Mouse (Mus musculus) neural tube, embryonic 13.5 days (tissue): Measurements from ENCODE around the gene Usp22. TPM values are rescaled to one million over a fixed set of nuclear protein-coding genes. Genes with fewer than 3 reads are reported as not detected.
A peak's percentile ranks its signal among the peaks of the same experiment; 100 is the strongest.

Source experiments
- ATAC-seq: fragments of 200-750 bp; cut with Nextera tagmentation; 2 replicates; pipeline ENCODE4 v1.8.0; 2017; ENCODE audit warnings: low read depth, mild to moderate bottlenecking, moderate TSS enrichment, moderate library complexity
- H3K27ac ChIP-seq: fragments of 300-500 bp; sonication (generic); replicated peaks from 2 replicates; pipeline ENCODE4 v1.5.1; 2015; ENCODE audit warnings: moderate library complexity, mild to moderate bottlenecking, inconsistent platforms
- H3K27me3 ChIP-seq: fragments of 300-500 bp; sonication (generic); 2 replicates; pipeline ENCODE4 v1.6.1; 2015; ENCODE audit warnings: mild to moderate bottlenecking, inconsistent platforms
- H3K36me3 ChIP-seq: fragments of 300-500 bp; sonication (generic); 2 replicates; pipeline ENCODE4 v1.6.1; 2015; ENCODE audit warnings: mild to moderate bottlenecking, inconsistent platforms
- H3K4me1 ChIP-seq: fragments of 300-500 bp; sonication (generic); replicated peaks from 2 replicates; pipeline ENCODE4 v1.6.1; 2015; ENCODE audit warnings: inconsistent platforms
- H3K4me2 ChIP-seq: fragments of 300-500 bp; sonication (generic); 2 replicates; pipeline ENCODE4 v1.6.1; 2015; ENCODE audit warnings: inconsistent platforms, mild to moderate bottlenecking, moderate library complexity
- H3K4me3 ChIP-seq: fragments of 300-500 bp; sonication (generic); 2 replicates; pipeline ENCODE4 v1.5.1; 2015; ENCODE audit warnings: mild to moderate bottlenecking, inconsistent platforms
- H3K9ac ChIP-seq: fragments of 300-500 bp; sonication (generic); 2 replicates; pipeline ENCODE4 v1.6.1; 2015; ENCODE audit warnings: moderate library complexity, mild to moderate bottlenecking, inconsistent platforms
- H3K9me3 ChIP-seq: fragments of 300-500 bp; sonication (generic); 2 replicates; pipeline ENCODE4 v1.6.1; 2016; ENCODE audit warnings: inconsistent platforms
- WGBS: fragments of 180-500 bp; shearing (Covaris S2); methylation state at CpG from one replicate; pipeline ENCODE4 v1.1.7; 2015; 5-methylcytosine and 5-hydroxymethylcytosine counted together
- polyA plus RNA-seq: library from polyadenylated mRNA; unstranded; fragments of >200 nt; fragmentation: Nextera tagmentation; extraction: Ambion mirVana; gene quantifications from 2 replicates; pipeline ENCODE4 v1.2.1, GENCODE M21; 2015

Usp22 gene
- 362 and 373 TPM in 2 replicates for polyA plus RNA-seq

- under 1% methylated on average over 69 of the region's 69 CpGs for WGBS
- peak; percentile 98 for ATAC-seq
These were observed at the start of gene Usp22 for GRCm38 (mm10) chr11:61174821-61175658. Usp22 (minus strand) TSS chr11:61175055.

GRCm38 (mm10) chr11:61224234-61224744 is 49.4 kb upstream of the Usp22 start:
- WGBS: 90% methylated on average over 6 of the region's 6 CpGs
- Histone ChIP-seq H3K27me3 (no peaks in the 10 kb centered on the region), H3K9ac (no peak overlapping the region), H3K9me3 (no peaks in the 10 kb centered on the region), H3K4me2 (no peak overlapping the region), H3K4me1 (no peaks in the 10 kb centered on the region), H3K27ac (no peak overlapping the region), H3K36me3 (no peaks in the 10 kb centered on the region), H3K4me3 (no peak overlapping the region)
- no peak for ATAC-seq

More at GRCm38 (mm10) chr11:61174821-61175658, at the start of gene Usp22:
- Histone ChIP-seq H3K4me2 (peak within 1 kb of the TSS; percentile 76), H3K27me3 (no peaks in the 10 kb centered on the region), H3K4me3 (peak within 1 kb of the TSS; percentile 100), H3K9ac (peak within 1 kb of the TSS; percentile 100), H3K9me3 (no peaks in the 10 kb centered on the region), H3K36me3 (no peaks in the 10 kb centered on the region), H3K27ac (peak within 1 kb of the TSS; percentile 99), H3K4me1 (peaks cover 43% of the 10 kb centered on the region)

GRCm38 (mm10) chr11:61222971-61223745 is 48.3 kb upstream of the Usp22 start:
- Histone ChIP-seq H3K27me3 (no peaks in the 10 kb centered on the region), H3K9me3 (no peaks in the 10 kb centered on the region), H3K4me3 (no peak overlapping the region), H3K27ac (no peak overlapping the region), H3K4me2 (no peak overlapping the region), H3K4me1 (no peaks in the 10 kb centered on the region), H3K36me3 (no peaks in the 10 kb centered on the region), H3K9ac (no peak overlapping the region)
- WGBS: 94% methylated on average over 9 of the region's 9 CpGs
- no peak for ATAC-seq

- H3K4me1 ChIP-seq: no peaks in the 10 kb centered on the region
- H3K27me3 ChIP-seq: no peaks in the 10 kb centered on the region
- 88% methylated on average over 1 of the region's 1 CpGs for WGBS
- no peak overlapping the region for H3K4me3 ChIP-seq
- no peaks in the 10 kb centered on the region for H3K36me3 ChIP-seq
- no peak for ATAC-seq
- no peak overlapping the region for H3K27ac ChIP-seq
- H3K9ac ChIP-seq: no peak overlapping the region
- H3K9me3 ChIP-seq: no peaks in the 10 kb centered on the region
- no peak overlapping the region for H3K4me2 ChIP-seq
These were observed 47.2 kb upstream of the Usp22 start for GRCm38 (mm10) chr11:61222007-61222406.

GRCm38 (mm10) chr11:61220156-61220881 is 45.5 kb upstream of the Usp22 start:
- Histone ChIP-seq H3K4me3 (no peak overlapping the region), H3K27ac (no peak overlapping the region), H3K27me3 (no peaks in the 10 kb centered on the region), H3K36me3 (no peaks in the 10 kb centered on the region), H3K4me2 (no peak overlapping the region), H3K4me1 (no peaks in the 10 kb centered on the region), H3K9ac (no peak overlapping the region), H3K9me3 (no peaks in the 10 kb centered on the region)
- 75% methylated on average over 9 of the region's 9 CpGs for WGBS
- ATAC-seq: no peak

GRCm38 (mm10) chr11:61215936-61216335 is 41.1 kb upstream of the Usp22 start:
- Histone ChIP-seq H3K4me3 (no peak overlapping the region), H3K4me1 (no peaks in the 10 kb centered on the region), H3K36me3 (no peaks in the 10 kb centered on the region), H3K27me3 (peaks cover 10% of the 10 kb centered on the region; the same call in 1 of the 2 replicates), H3K27ac (no peak overlapping the region), H3K9ac (no peak overlapping the region), H3K9me3 (no peaks in the 10 kb centered on the region), H3K4me2 (no peak overlapping the region)
- ATAC-seq: no peak
- WGBS: 79% methylated on average over 3 of the region's 3 CpGs

- H3K9me3 ChIP-seq: no peaks in the 10 kb centered on the region
- no peaks in the 10 kb centered on the region for H3K36me3 ChIP-seq
- H3K4me3 ChIP-seq: no peak overlapping the region
- H3K27ac ChIP-seq: no peak overlapping the region
- peaks cover 10% of the 10 kb centered on the region; the same call in 1 of the 2 replicates for H3K27me3 ChIP-seq
- 41% methylated on average over 20 of the region's 20 CpGs for WGBS
- H3K4me1 ChIP-seq: no peaks in the 10 kb centered on the region
- H3K9ac ChIP-seq: no peak overlapping the region
- no peak for ATAC-seq
- no peak overlapping the region for H3K4me2 ChIP-seq
These were observed 37.2 kb upstream of the Usp22 start for GRCm38 (mm10) chr11:61212102-61212501.

GRCm38 (mm10) chr11:61208316-61208715 is 33.5 kb upstream of the Usp22 start:
- no peak for ATAC-seq
- H3K9ac ChIP-seq: no peak overlapping the region
- no peaks in the 10 kb centered on the region for H3K4me1 ChIP-seq
- no peak overlapping the region for H3K27ac ChIP-seq
- H3K4me2 ChIP-seq: no peak overlapping the region
- no peak overlapping the region for H3K4me3 ChIP-seq
- no peaks in the 10 kb centered on the region for H3K36me3 ChIP-seq
- WGBS: 79% methylated on average over 10 of the region's 10 CpGs
- H3K27me3 ChIP-seq: peaks cover 10% of the 10 kb centered on the region; the same call in 1 of the 2 replicates
- no peaks in the 10 kb centered on the region for H3K9me3 ChIP-seq

- H3K4me1 ChIP-seq: no peaks in the 10 kb centered on the region
- no peak within 1 kb of the TSS for H3K27ac ChIP-seq
- H3K9ac ChIP-seq: no peak within 1 kb of the TSS
- no peaks in the 10 kb centered on the region for H3K9me3 ChIP-seq
- H3K36me3 ChIP-seq: no peaks in the 10 kb centered on the region
- ATAC-seq: no peak
- no peak within 1 kb of the TSS for H3K4me2 ChIP-seq
- no peak within 1 kb of the TSS for H3K4me3 ChIP-seq
- 74% methylated on average over 10 of the region's 10 CpGs for WGBS
- H3K27me3 ChIP-seq: peaks cover 6% of the 10 kb centered on the region; the same call in 1 of the 2 replicates
These were observed 32.8 kb upstream of the Usp22 start, which contains the start of gene Aldh3a1 for GRCm38 (mm10) chr11:61207487-61208246. Aldh3a1 (plus strand) TSS chr11:61207537.

GRCm38 (mm10) chr11:61206136-61206535 is 31.3 kb upstream of the Usp22 start:
- no peak overlapping the region for H3K9ac ChIP-seq
- WGBS: 88% methylated on average over 3 of the region's 3 CpGs
- no peak for ATAC-seq
- no peak overlapping the region for H3K27ac ChIP-seq
- no peaks in the 10 kb centered on the region for H3K36me3 ChIP-seq
- no peak overlapping the region for H3K4me3 ChIP-seq
- H3K4me1 ChIP-seq: no peaks in the 10 kb centered on the region
- H3K27me3 ChIP-seq: no peaks in the 10 kb centered on the region
- no peak overlapping the region for H3K4me2 ChIP-seq
- no peaks in the 10 kb centered on the region for H3K9me3 ChIP-seq
